Mouse (Mus musculus) activated CD4-positive, CD25-positive, alpha-beta regulatory T cell (primary cell): ENCODE results near the gene B230219D22Rik. TPM values are rescaled to one million over a fixed set of nuclear protein-coding genes. Genes with fewer than 3 reads are reported as not detected.

Experiments used
- polyA plus RNA-seq, 2 experiments: library from polyadenylated mRNA; unstranded; fragments of 100-300 nt; shearing (Covaris generic); gene quantifications; one replicate each; pipeline ENCODE4 v1.2.1; 2017

Gene B230219D22Rik
- polyA plus RNA-seq = 10 to 100 TPM; 26.7 to 29.6 TPM

GRCm38 (mm10) chr13:55692535-55693242 lies at the start of gene B230219D22Rik:
Gene B230219D22Rik (plus strand): TSS chr13:55693124.

GRCm38 (mm10) chr13:55714501-55715166 lies 21.7 kb downstream of the B230219D22Rik start, which contains the start of gene Txndc15:
Gene Txndc15 (plus strand): TSS chr13:55714650.

GRCm38 (mm10) chr13:55727120-55727838 lies 34.4 kb downstream of the B230219D22Rik start, which contains the start of gene Pcbd2:
Gene Pcbd2 (plus strand): TSS chr13:55727368.

Other genes starting within 250 kb of the B230219D22Rik start
- 100 to 1,000 TPM; 307 to 363 TPM for gene Grk6, start 248.1 kb upstream of the B230219D22Rik start, polyA plus RNA-seq
- gene Prr7, start 228.9 kb upstream of the B230219D22Rik start, polyA plus RNA-seq = 10 to 100 TPM in 1 of 2 experiments, 1 to 10 TPM in 1; 5.3 to 12.3 TPM
- under 1 TPM; 0.07 to 0.42 TPM for gene Dbn1, start 205.0 kb upstream of the B230219D22Rik start, polyA plus RNA-seq
- 10 to 100 TPM; 10.3 to 12.4 TPM for gene Pdlim7, start 179.4 kb upstream of the B230219D22Rik start, polyA plus RNA-seq
- 1 to 10 TPM; 1.0 to 2.0 TPM for gene Dok3, start 163.8 kb upstream of the B230219D22Rik start, polyA plus RNA-seq
- 10 to 100 TPM; 65.1 to 77.7 TPM for gene Ddx41, start 156.5 kb upstream of the B230219D22Rik start, polyA plus RNA-seq
- 10 to 100 TPM; 48.0 to 51.3 TPM for gene Fam193b, start 122.0 kb upstream of the B230219D22Rik start, polyA plus RNA-seq
- gene Tmed9, start 119.4 kb upstream of the B230219D22Rik start, polyA plus RNA-seq = 100 to 1,000 TPM; 274 to 325 TPM
- gene B4galt7, start 93.2 kb upstream of the B230219D22Rik start, polyA plus RNA-seq = 10 to 100 TPM; 34.5 to 35.0 TPM
- 10 to 100 TPM; 26.2 to 35.0 TPM for gene Caml, start 70.1 kb upstream of the B230219D22Rik start, polyA plus RNA-seq
- gene Ddx46, start 58.1 kb upstream of the B230219D22Rik start, polyA plus RNA-seq = 10 to 100 TPM; 62.9 to 65.4 TPM
- 10 to 100 TPM; 55.7 to 65.7 TPM for gene Txndc15, start 21.5 kb downstream of the B230219D22Rik start, polyA plus RNA-seq
- 10 to 100 TPM; 34.2 to 60.7 TPM for gene Pcbd2, start 34.2 kb downstream of the B230219D22Rik start, polyA plus RNA-seq
- under 1 TPM in 1 of 2 experiments, not detected in 1; 0.26 TPM for gene Catsper3, start 91.4 kb downstream of the B230219D22Rik start, polyA plus RNA-seq
- gene Pitx1, start 143.1 kb downstream of the B230219D22Rik start, polyA plus RNA-seq = not detected